Mouse (Mus musculus) bone marrow macrophage, adult 2 months (primary cell): ENCODE results near the gene Prdm1.

Experiments used
- CTCF ChIP-seq: IDR thresholded peaks from 2 replicates; pipeline ENCODE4 v1.5.1; 2012; ENCODE audit warnings: low read depth, mild to moderate bottlenecking, low read length, moderate library complexity
- POLR2A ChIP-seq: IDR thresholded peaks from 2 replicates; pipeline ENCODE4 v1.6.1; 2012; ENCODE audit warnings: mild to moderate bottlenecking, low read depth, low read length, borderline replicate concordance

GRCm38 (mm10) chr10:44454753-44455152, 73.5 kb downstream of the Prdm1 start:
- TF ChIP-seq CTCF (no peak), POLR2A (no peak)
